Mouse (Mus musculus) kidney, embryonic 14.5 days (tissue): ENCODE measurements around the gene Rab11fip4. TPM values are rescaled to one million over a fixed set of nuclear protein-coding genes. Genes with fewer than 3 reads are reported as not detected.

Experiments used
- ATAC-seq: fragments of 200-750 bp; cut with Nextera tagmentation; 2 replicates; pipeline ENCODE4 v1.8.0; 2017; ENCODE audit warnings: moderate number of reproducible peaks, mild to moderate bottlenecking, moderate TSS enrichment, moderate library complexity; ENCODE audit not compliant: low FRiP score, low TSS enrichment
- H3K27ac ChIP-seq: fragments of 300-500 bp; sonication (generic); 2 replicates; pipeline ENCODE4 v1.5.1; 2014; ENCODE audit warnings: low read depth, mild to moderate bottlenecking, low read length, moderate library complexity, mixed read lengths
- H3K27me3 ChIP-seq: fragments of 300-500 bp; sonication (generic); 2 replicates; pipeline ENCODE4 v1.6.1; 2014; ENCODE audit warnings: mild to moderate bottlenecking, low read length; ENCODE audit not compliant: control insufficient read depth, insufficient read depth
- H3K36me3 ChIP-seq: fragments of 300-500 bp; sonication (generic); 2 replicates; pipeline ENCODE4 v1.6.1; 2014; ENCODE audit warnings: low read length, mixed read lengths; ENCODE audit not compliant: control insufficient read depth, insufficient read depth
- H3K4me1 ChIP-seq: fragments of 300-500 bp; sonication (generic); 2 replicates; pipeline ENCODE4 v1.6.1; 2014; ENCODE audit warnings: low read length, mixed read lengths; ENCODE audit not compliant: control insufficient read depth, insufficient read depth
- H3K4me2 ChIP-seq: fragments of 300-500 bp; sonication (generic); replicated peaks from 2 replicates; pipeline ENCODE4 v1.6.1; 2014; ENCODE audit warnings: low read depth, mild to moderate bottlenecking, low read length
- H3K4me3 ChIP-seq: fragments of 300-500 bp; sonication (generic); 2 replicates; pipeline ENCODE4 v1.5.1; 2014; ENCODE audit warnings: mild to moderate bottlenecking, low read length
- H3K9ac ChIP-seq: fragments of 300-500 bp; sonication (generic); 2 replicates; pipeline ENCODE4 v1.6.1; 2014; ENCODE audit warnings: low read depth, mild to moderate bottlenecking, low read length, moderate library complexity
- H3K9me3 ChIP-seq: fragments of 300-500 bp; sonication (generic); 2 replicates; pipeline ENCODE4 v1.6.1; 2016; ENCODE audit warnings: low read length; ENCODE audit not compliant: control insufficient read depth
- WGBS: fragments of 180-500 bp; shearing (Covaris S2); extraction: QIAGEN DNeasy Blood & Tissue Kit; methylation state at CpG from one replicate; pipeline ENCODE4 v1.1.7; 2014; 5-methylcytosine and 5-hydroxymethylcytosine counted together
- polyA plus RNA-seq: library from polyadenylated mRNA; unstranded; fragments of >200 nt; fragmentation: Nextera tagmentation; extraction: Ambion mirVana; gene quantifications from 2 replicates; pipeline ENCODE4 v1.2.1, GENCODE M21; 2014

Gene Rab11fip4
- polyA plus RNA-seq, 1 experiment from 2014 or later, result 7.1 TPM

GRCm38 (mm10) chr11:79718202-79718601 is 127.2 kb downstream of the Rab11fip4 start:
- no peak for ATAC-seq
- Histone ChIP-seq H3K36me3 (no peaks in the 10 kb centered on the region), H3K27ac (no peak overlapping the region), H3K9ac (no peak overlapping the region), H3K9me3 (no peaks in the 10 kb centered on the region), H3K4me2 (no peak overlapping the region), H3K4me1 (peaks cover 20% of the 10 kb centered on the region), H3K4me3 (no peak overlapping the region), H3K27me3 (no peaks in the 10 kb centered on the region; the same call in 1 of the 2 replicates)
- WGBS, result 71% methylated on average over 6 of the region's 6 CpGs

- Histone ChIP-seq H3K9me3 (no peaks in the 10 kb centered on the region), H3K27me3 (no peaks in the 10 kb centered on the region), H3K9ac (no peak overlapping the region), H3K27ac (no peak overlapping the region), H3K36me3 (no peaks in the 10 kb centered on the region), H3K4me3 (no peak overlapping the region), H3K4me1 (peaks cover 20% of the 10 kb centered on the region), H3K4me2 (no peak overlapping the region)
- 80% methylated on average over 8 of the region's 8 CpGs for WGBS
- no peak for ATAC-seq
These were observed 127.9 kb downstream of the Rab11fip4 start for GRCm38 (mm10) chr11:79718829-79719346.

GRCm38 (mm10) chr11:79720737-79721136 is 129.7 kb downstream of the Rab11fip4 start:
- H3K9me3 ChIP-seq, result no peaks in the 10 kb centered on the region
- H3K9ac ChIP-seq, result no peak overlapping the region
- no peak overlapping the region for H3K27ac ChIP-seq
- no peaks in the 10 kb centered on the region for H3K27me3 ChIP-seq
- no peaks in the 10 kb centered on the region for H3K36me3 ChIP-seq
- no peak for ATAC-seq
- peaks cover 11% of the 10 kb centered on the region for H3K4me1 ChIP-seq
- 78% methylated on average over 4 of the region's 4 CpGs for WGBS
- H3K4me3 ChIP-seq, result no peak overlapping the region
- no peak overlapping the region for H3K4me2 ChIP-seq

- H3K4me1 ChIP-seq, result 0 out of 2 replicates have a peak, but pooled peaks cover under 1% of the 10 kb centered on the region
- no peak for ATAC-seq
- H3K4me2 ChIP-seq, result no peak overlapping the region
- 81% methylated on average over 5 of the region's 5 CpGs for WGBS
- no peak overlapping the region for H3K9ac ChIP-seq
- H3K27me3 ChIP-seq, result no peaks in the 10 kb centered on the region
- H3K4me3 ChIP-seq, result no peak overlapping the region
- H3K9me3 ChIP-seq, result no peaks in the 10 kb centered on the region
- no peak overlapping the region for H3K27ac ChIP-seq
- H3K36me3 ChIP-seq, result no peaks in the 10 kb centered on the region
These were observed 131.8 kb downstream of the Rab11fip4 start for GRCm38 (mm10) chr11:79722811-79723210.

GRCm38 (mm10) chr11:79725005-79725404 is 134.0 kb downstream of the Rab11fip4 start:
- no peaks in the 10 kb centered on the region for H3K4me1 ChIP-seq
- H3K9me3 ChIP-seq, result no peaks in the 10 kb centered on the region
- no peaks in the 10 kb centered on the region for H3K27me3 ChIP-seq
- H3K4me3 ChIP-seq, result no peak overlapping the region
- no peak for ATAC-seq
- H3K27ac ChIP-seq, result no peak overlapping the region
- no peak overlapping the region for H3K4me2 ChIP-seq
- H3K9ac ChIP-seq, result no peak overlapping the region
- H3K36me3 ChIP-seq, result no peaks in the 10 kb centered on the region
- 87% methylated on average over 6 of the region's 6 CpGs for WGBS

- H3K36me3 ChIP-seq, result no peaks in the 10 kb centered on the region
- no peak for ATAC-seq
- 76% methylated on average over 13 of the region's 13 CpGs for WGBS
- H3K9ac ChIP-seq, result no peak overlapping the region
- 0 out of 2 replicates have a peak overlapping the region, but pooled peaks have one; percentile 42 for H3K27ac ChIP-seq
- H3K4me3 ChIP-seq, result no peak overlapping the region
- H3K9me3 ChIP-seq, result no peaks in the 10 kb centered on the region
- H3K4me1 ChIP-seq, result no peaks in the 10 kb centered on the region
- H3K27me3 ChIP-seq, result no peaks in the 10 kb centered on the region
- no peak overlapping the region for H3K4me2 ChIP-seq
These were observed 138.4 kb downstream of the Rab11fip4 start for GRCm38 (mm10) chr11:79729231-79730047.

GRCm38 (mm10) chr11:79730462-79730861 is 139.4 kb downstream of the Rab11fip4 start:
- WGBS, result 70% methylated on average over 2 of the region's 2 CpGs
- Histone ChIP-seq H3K9ac (no peak overlapping the region), H3K4me3 (no peak overlapping the region), H3K4me1 (no peaks in the 10 kb centered on the region), H3K27ac (no peak overlapping the region), H3K9me3 (no peaks in the 10 kb centered on the region), H3K27me3 (no peaks in the 10 kb centered on the region), H3K4me2 (no peak overlapping the region), H3K36me3 (no peaks in the 10 kb centered on the region)
- ATAC-seq, result no peak

GRCm38 (mm10) chr11:79731476-79731875 is 140.5 kb downstream of the Rab11fip4 start:
- Histone ChIP-seq H3K4me2 (no peak overlapping the region), H3K36me3 (no peaks in the 10 kb centered on the region), H3K9ac (no peak overlapping the region), H3K4me3 (no peak overlapping the region), H3K9me3 (no peaks in the 10 kb centered on the region), H3K27me3 (no peaks in the 10 kb centered on the region), H3K4me1 (0 out of 2 replicates have a peak, but pooled peaks cover 4% of the 10 kb centered on the region), H3K27ac (no peak overlapping the region)
- ATAC-seq, result no peak
- 89% methylated on average over 5 of the region's 5 CpGs for WGBS

- no peaks in the 10 kb centered on the region for H3K36me3 ChIP-seq
- WGBS, result 78% methylated on average over 6 of the region's 6 CpGs
- H3K9ac ChIP-seq, result no peak overlapping the region
- H3K4me2 ChIP-seq, result no peak overlapping the region
- no peak overlapping the region for H3K27ac ChIP-seq
- no peak overlapping the region for H3K4me3 ChIP-seq
- no peak for ATAC-seq
- no peaks in the 10 kb centered on the region for H3K27me3 ChIP-seq
- no peaks in the 10 kb centered on the region for H3K9me3 ChIP-seq
- H3K4me1 ChIP-seq, result peaks cover 19% of the 10 kb centered on the region
These were observed 142.0 kb downstream of the Rab11fip4 start for GRCm38 (mm10) chr11:79733013-79733412.
